Mouse (Mus musculus) cerebellum, adult 8-10 months (tissue): Measurements from ENCODE around the gene Tmem38a.

Source experiments
- DNase-seq: peaks from one replicate; pipeline ENCODE4 v3.0.0; 2022

Gene Tmem38a

GRCm38 (mm10) chr8:72587806-72588205 lies 16.0 kb downstream of the Tmem38a start:
- peak; percentile 23 for DNase-seq

- no peak for DNase-seq
Measured at GRCm38 (mm10) chr8:72588865-72589264, 17.0 kb downstream of the Tmem38a start.

- DNase-seq = no peak
Measured at GRCm38 (mm10) chr8:72589286-72589685, 17.4 kb downstream of the Tmem38a start.

- no peak for DNase-seq
Measured at GRCm38 (mm10) chr8:72590198-72590597, 18.3 kb downstream of the Tmem38a start.
